Mouse (Mus musculus): ENCODE data around the gene Orai3. TPM values are rescaled to one million over a fixed set of nuclear protein-coding genes. Genes with fewer than 3 reads are reported as not detected.
"Not testable (repeated sequence)": the region's sequence is repeated elsewhere in the genome, so short reads cannot be mapped to it uniquely, and the experiment has no call there.

Orai3 gene
- polyA plus RNA-seq (2016; fragmentation: Nextera tagmentation; extraction: Ambion mirVana): 13.3 and 14.6 TPM in 2 replicates

GRCm38 (mm10) chr7:127769651-127770038 lies at the start of gene Orai3:
Gene Orai3 (plus strand): TSS chr7:127769815.
- Histone ChIP-seq H3K27ac (ENCODE audit: poor library complexity, severe bottlenecking) (peak within 1 kb of the TSS; percentile 82), H3K4me3 (peak within 1 kb of the TSS; percentile 75), H3K4me2 (peak within 1 kb of the TSS; percentile 94), H3K36me3 (peaks cover 34% of the 10 kb centered on the region), H3K9ac (peak within 1 kb of the TSS; percentile 88), H3K9me3 (replicated peaks) (no peaks in the 10 kb centered on the region), H3K4me1 (replicated peaks) (peaks cover 24% of the 10 kb centered on the region), H3K27me3 (replicated peaks) (peaks cover 3% of the 10 kb centered on the region; the same call in 1 of the 2 replicates)
- ATAC-seq (ENCODE audit: insufficient number of reproducible peaks, low FRiP score): peak; percentile 88
- WGBS: under 1% methylated on average over 24 of the region's 24 CpGs

- no peaks in the 10 kb centered on the region for H3K36me3 ChIP-seq
- no peak overlapping the region for H3K27ac ChIP-seq (ENCODE audit: poor library complexity, severe bottlenecking)
- H3K27me3 ChIP-seq (replicated peaks): peaks cover 29% of the 10 kb centered on the region
- no peak overlapping the region for H3K4me2 ChIP-seq
- H3K4me1 ChIP-seq (replicated peaks): no peaks in the 10 kb centered on the region
- 68% methylated on average over 2 of the region's 2 CpGs for WGBS
- no peak overlapping the region for H3K4me3 ChIP-seq
- no peak for ATAC-seq (ENCODE audit: insufficient number of reproducible peaks, low FRiP score)
- no peaks in the 10 kb centered on the region for H3K9me3 ChIP-seq (replicated peaks)
- no peak overlapping the region for H3K9ac ChIP-seq
These were observed 44.1 kb upstream of the Orai3 start for GRCm38 (mm10) chr7:127725490-127725889.

GRCm38 (mm10) chr7:127725924-127726323 lies 43.7 kb upstream of the Orai3 start:
- ATAC-seq (ENCODE audit: insufficient number of reproducible peaks, low FRiP score): no peak
- no peak overlapping the region for H3K4me3 ChIP-seq
- WGBS: 44% methylated on average over 6 of the region's 6 CpGs
- no peak overlapping the region for H3K9ac ChIP-seq
- peaks cover 29% of the 10 kb centered on the region for H3K27me3 ChIP-seq (replicated peaks)
- no peaks in the 10 kb centered on the region for H3K4me1 ChIP-seq (replicated peaks)
- H3K36me3 ChIP-seq: no peaks in the 10 kb centered on the region
- H3K9me3 ChIP-seq (replicated peaks): no peaks in the 10 kb centered on the region
- no peak overlapping the region for H3K27ac ChIP-seq (ENCODE audit: poor library complexity, severe bottlenecking)
- H3K4me2 ChIP-seq: no peak overlapping the region

GRCm38 (mm10) chr7:127727898-127728297 lies 41.7 kb upstream of the Orai3 start:
- Histone ChIP-seq H3K27me3 (replicated peaks) (peaks cover 29% of the 10 kb centered on the region), H3K9ac (no peak overlapping the region), H3K4me2 (no peak overlapping the region), H3K4me3 (no peak overlapping the region), H3K36me3 (no peaks in the 10 kb centered on the region), H3K9me3 (replicated peaks) (peaks cover 5% of the 10 kb centered on the region; the same call in 1 of the 2 replicates), H3K27ac (ENCODE audit: poor library complexity, severe bottlenecking) (no peak overlapping the region), H3K4me1 (replicated peaks) (no peaks in the 10 kb centered on the region)
- ATAC-seq (ENCODE audit: insufficient number of reproducible peaks, low FRiP score): no peak
- whole genome bisulfite sequencing: 77% methylated on average over 7 of the region's 7 CpGs

GRCm38 (mm10) chr7:127730170-127730569 lies 39.4 kb upstream of the Orai3 start:
- Histone ChIP-seq H3K4me1 (replicated peaks) (no peaks in the 10 kb centered on the region), H3K36me3 (no peaks in the 10 kb centered on the region), H3K9ac (no peak overlapping the region), H3K4me3 (no peak overlapping the region), H3K27ac (ENCODE audit: poor library complexity, severe bottlenecking) (no peak overlapping the region), H3K9me3 (replicated peaks) (peaks cover 5% of the 10 kb centered on the region; the same call in 1 of the 2 replicates), H3K4me2 (no peak overlapping the region), H3K27me3 (replicated peaks) (peaks cover 22% of the 10 kb centered on the region)
- ATAC-seq (ENCODE audit: insufficient number of reproducible peaks, low FRiP score): no peak
- WGBS: 52% methylated on average over 4 of the region's 4 CpGs

- WGBS: 100% methylated on average over 1 of the region's 5 CpGs
- H3K4me2 ChIP-seq; ATAC-seq (ENCODE audit: insufficient number of reproducible peaks, low FRiP score): not testable (repeated sequence)
These were observed 37.5 kb upstream of the Orai3 start, which contains the start of gene Ctf2 for GRCm38 (mm10) chr7:127732066-127732465. Gene Ctf2 (minus strand): TSS chr7:127732166.

GRCm38 (mm10) chr7:127744366-127745045 lies 25.1 kb upstream of the Orai3 start, which contains the start of gene Fbxl19:
Gene Fbxl19 (plus strand): TSS chr7:127744543.
- no peaks in the 10 kb centered on the region for H3K9me3 ChIP-seq (replicated peaks)
- peak within 1 kb of the TSS; percentile 95 for H3K4me3 ChIP-seq
- peak within 1 kb of the TSS; percentile 92 for H3K9ac ChIP-seq
- H3K4me2 ChIP-seq: peak within 1 kb of the TSS; percentile 98
- peaks cover 16% of the 10 kb centered on the region for H3K36me3 ChIP-seq
- peak within 1 kb of the TSS; percentile 83 for H3K27ac ChIP-seq (ENCODE audit: poor library complexity, severe bottlenecking)
- under 1% methylated on average over 26 of the region's 26 CpGs for WGBS
- no peaks in the 10 kb centered on the region for H3K27me3 ChIP-seq (replicated peaks)
- H3K4me1 ChIP-seq (replicated peaks): peaks cover 24% of the 10 kb centered on the region
- no peak for ATAC-seq (ENCODE audit: insufficient number of reproducible peaks, low FRiP score)

More at GRCm38 (mm10) chr7:127732066-127732465, 37.5 kb upstream of the Orai3 start, which contains the start of gene Ctf2:
- H3K4me1 ChIP-seq (replicated peaks); H3K9me3 ChIP-seq (replicated peaks); H3K27me3 ChIP-seq (replicated peaks); H3K9ac ChIP-seq; H3K36me3 ChIP-seq; H3K27ac ChIP-seq (ENCODE audit: poor library complexity, severe bottlenecking); H3K4me3 ChIP-seq: not testable (repeated sequence)

GRCm38 (mm10) chr7:127745251-127745651 lies 24.4 kb upstream of the Orai3 start:
- peaks cover 23% of the 10 kb centered on the region for H3K36me3 ChIP-seq
- H3K9me3 ChIP-seq (replicated peaks): no peaks in the 10 kb centered on the region
- WGBS: 0% methylated on average over 19 of the region's 19 CpGs
- H3K9ac ChIP-seq: peak overlapping the region; percentile 92
- peak overlapping the region; percentile 95 for H3K4me3 ChIP-seq
- peak overlapping the region; percentile 98 for H3K4me2 ChIP-seq
- peak; percentile 85 for ATAC-seq (ENCODE audit: insufficient number of reproducible peaks, low FRiP score)
- peaks cover 3% of the 10 kb centered on the region; the same call in 1 of the 2 replicates for H3K27me3 ChIP-seq (replicated peaks)
- H3K4me1 ChIP-seq (replicated peaks): peaks cover 24% of the 10 kb centered on the region
- peak overlapping the region; percentile 83 for H3K27ac ChIP-seq (ENCODE audit: poor library complexity, severe bottlenecking)

- H3K36me3 ChIP-seq: peaks cover 30% of the 10 kb centered on the region
- H3K4me1 ChIP-seq (replicated peaks): peaks cover 24% of the 10 kb centered on the region
- peaks cover 9% of the 10 kb centered on the region; the same call in 1 of the 2 replicates for H3K27me3 ChIP-seq (replicated peaks)
- ATAC-seq (ENCODE audit: insufficient number of reproducible peaks, low FRiP score): peak; percentile 80
- H3K27ac ChIP-seq (ENCODE audit: poor library complexity, severe bottlenecking): peak overlapping the region; percentile 83
- peak overlapping the region; percentile 92 for H3K9ac ChIP-seq
- under 1% methylated on average over 39 of the region's 39 CpGs for WGBS
- no peaks in the 10 kb centered on the region for H3K9me3 ChIP-seq (replicated peaks)
- peak overlapping the region; percentile 95 for H3K4me3 ChIP-seq
- peak overlapping the region; percentile 98 for H3K4me2 ChIP-seq
These were observed 23.7 kb upstream of the Orai3 start for GRCm38 (mm10) chr7:127745652-127746493.

- H3K27ac ChIP-seq (ENCODE audit: poor library complexity, severe bottlenecking): peak overlapping the region; percentile 83
- H3K27me3 ChIP-seq (replicated peaks): peaks cover 15% of the 10 kb centered on the region; the same call in 1 of the 2 replicates
- WGBS: under 1% methylated on average over 44 of the region's 62 CpGs
- H3K9me3 ChIP-seq (replicated peaks): no peaks in the 10 kb centered on the region
- H3K4me2 ChIP-seq: peak overlapping the region; percentile 98
- H3K9ac ChIP-seq: peak overlapping the region; percentile 92
- ATAC-seq (ENCODE audit: insufficient number of reproducible peaks, low FRiP score): peak; percentile 29
- H3K4me1 ChIP-seq (replicated peaks): peaks cover 24% of the 10 kb centered on the region
- peak overlapping the region; percentile 95 for H3K4me3 ChIP-seq
- H3K36me3 ChIP-seq: peaks cover 39% of the 10 kb centered on the region
These were observed 22.8 kb upstream of the Orai3 start for GRCm38 (mm10) chr7:127746494-127747491.
